Mouse (Mus musculus) left cerebral cortex, adult 2 months (tissue): Measurements from ENCODE around the gene Msantd2. TPM values are rescaled to one million over a fixed set of nuclear protein-coding genes. Genes with fewer than 3 reads are reported as not detected.
A peak's percentile ranks its signal among the peaks of the same experiment; 100 is the strongest.

ENCODE experiments used
- DNase-seq, 2 experiments: peaks; one replicate each; pipeline ENCODE4 v3.0.0; 2021 to 2022; ENCODE audit warnings: low spot score in 2 of 2, mixed read lengths in 1 of 2; ENCODE audit errors: extremely low spot score in 1 of 2
- H3K27ac ChIP-seq: fragments of 200-600 bp; 2 replicates; pipeline ENCODE4 v1.8.1; 2022
- H3K4me3 ChIP-seq: fragments of 200-600 bp; 2 replicates; pipeline ENCODE4 v1.8.1; 2022
- CTCF ChIP-seq: fragments of 200-600 bp; IDR thresholded peaks from 2 replicates; pipeline ENCODE4 v1.8.1; 2022; ENCODE audit warnings: antibody characterized with exemption, mild to moderate bottlenecking, moderate library complexity
- intact Hi-C: fragments of 180-260 bp; cut with DNase I; formaldehyde crosslinking; loops from one replicate; pipeline ENCODE4 v1.15.1; 2025
- total RNA-seq, 2 experiments: library from RNA; stranded (reverse); gene quantifications; 2 replicates each; pipeline ENCODE4 v1.2.3; 2021

Msantd2 gene
- total RNA-seq, 2 experiments from 2014 or later, result 21.4 to 26.7 TPM

- intact Hi-C loops, result no loop called here
- no peak for DNase-seq
- H3K4me3 ChIP-seq, result peak overlapping the region; percentile 42
- peak; percentile 51 for TF ChIP-seq CTCF
- peak overlapping the region; percentile 84 for H3K27ac ChIP-seq
Measured at GRCm38 (mm10) chr9:37530888-37531705, 42.0 kb downstream of the Msantd2 start.

- no peak for DNase-seq
- no peak for TF ChIP-seq CTCF
- intact Hi-C loops, result no loop called here
- Histone ChIP-seq H3K4me3 (no peak overlapping the region), H3K27ac (no peak overlapping the region)
Measured at GRCm38 (mm10) chr9:37536851-37537250, 47.7 kb downstream of the Msantd2 start.

DNA sequence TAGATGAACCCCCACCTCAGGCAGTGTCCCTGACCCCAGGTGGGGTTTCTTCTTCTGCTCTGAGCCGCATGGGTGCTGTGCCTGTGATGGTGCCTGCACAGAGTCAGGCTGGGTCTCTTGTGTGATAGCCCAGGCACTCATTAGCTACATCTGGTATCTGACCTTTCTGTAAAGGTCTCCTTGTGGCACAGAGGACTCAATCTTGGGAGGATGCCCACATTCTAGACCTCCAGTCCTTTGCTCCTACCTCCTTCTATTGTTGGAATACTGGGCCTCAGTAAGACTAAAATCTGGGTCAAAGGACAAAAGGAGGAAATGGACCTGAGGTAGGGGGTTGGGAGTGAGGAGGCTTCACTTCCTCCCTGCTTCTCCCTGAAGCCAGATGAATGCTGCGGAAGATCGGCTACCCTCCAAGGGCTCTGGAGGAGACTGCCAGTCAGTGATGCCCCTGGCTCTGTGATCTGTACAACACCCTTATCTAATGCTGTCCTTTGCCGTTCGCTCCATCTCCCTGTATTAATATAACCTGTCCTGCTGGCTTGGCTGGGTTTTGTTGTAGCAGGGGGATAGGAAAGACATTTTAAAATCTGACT lies 48.6 kb downstream of the Msantd2 start:
- H3K27ac ChIP-seq, result peak overlapping the region; percentile 78; the same call in 1 of the 2 replicates

DNA sequence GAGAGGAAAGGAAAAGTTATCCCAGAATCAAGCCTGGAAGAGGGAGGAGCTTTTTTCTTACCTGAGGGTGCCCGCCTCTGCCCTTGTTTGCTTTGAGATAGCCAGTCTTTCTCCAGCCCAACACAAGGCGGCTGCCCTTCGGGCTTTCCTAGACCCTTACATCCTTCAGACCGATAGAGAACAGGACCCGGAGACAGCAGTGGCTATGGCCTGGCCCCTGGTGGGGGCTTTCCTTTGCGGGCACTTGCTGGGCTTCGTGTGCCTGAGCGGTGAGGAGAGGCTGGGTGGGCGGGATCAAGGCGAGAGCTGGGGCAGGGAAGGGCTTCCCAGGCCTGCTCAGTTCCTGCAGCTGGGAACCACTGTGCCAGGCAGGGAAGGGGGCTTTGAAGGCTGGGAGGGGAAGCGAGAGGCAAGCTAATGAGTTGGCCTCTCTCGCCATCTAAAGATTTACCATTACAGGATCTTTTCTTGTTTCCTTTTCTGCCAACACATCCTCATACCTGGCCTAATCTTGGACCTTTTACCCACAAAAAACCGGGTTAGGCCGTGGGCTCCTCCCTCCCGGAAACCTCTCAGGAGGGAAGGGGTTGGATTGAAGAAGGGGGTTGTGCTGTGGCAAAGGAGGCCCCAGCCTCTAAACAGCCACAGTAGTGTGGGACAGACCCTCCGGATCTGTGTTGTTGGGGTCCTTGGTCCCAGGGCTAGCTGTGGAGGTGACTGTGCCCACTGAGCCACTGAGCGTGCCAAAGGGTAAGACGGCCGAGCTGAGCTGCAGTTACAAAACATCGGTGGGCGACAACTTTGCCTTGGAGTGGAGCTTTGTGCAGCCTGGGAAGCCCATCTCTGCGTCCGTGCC lies 50.3 kb downstream of the Msantd2 start, which contains the start of gene Vsig2:
TSS of gene Vsig2 (plus strand) at position 86 of the 856 bp plus-strand sequence.
- no peak for TF ChIP-seq CTCF
- peak within 1 kb of the TSS; percentile 78 for H3K27ac ChIP-seq
- intact Hi-C loops, result no loop called here
- no peak within 1 kb of the TSS for H3K4me3 ChIP-seq
- DNase-seq, result peak in 1 of 2 experiments; percentile 18

More for the DNA sequence above, 48.6 kb downstream of the Msantd2 start:
- no peak for DNase-seq
- intact Hi-C loops, result no loop called here
- no peak for TF ChIP-seq CTCF
- H3K4me3 ChIP-seq, result no peak overlapping the region

DNA sequence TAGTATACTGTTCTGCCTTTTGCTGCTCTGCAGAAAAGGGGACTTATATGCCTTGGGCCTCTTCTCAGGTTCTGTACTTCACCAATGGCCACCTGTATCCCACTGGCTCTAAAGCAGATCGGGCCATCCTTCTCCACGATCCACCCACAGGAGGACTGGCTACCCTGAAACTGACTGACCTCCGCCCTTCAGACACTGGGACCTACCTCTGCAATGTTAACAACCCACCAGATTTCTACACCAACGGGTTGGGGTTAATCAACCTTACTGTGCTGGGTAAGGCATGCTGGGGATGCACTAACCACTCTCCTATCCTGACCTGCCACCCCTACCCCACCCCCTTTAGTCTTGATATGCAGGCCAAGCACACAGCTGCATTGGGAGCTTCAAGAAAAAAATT lies 51.1 kb downstream of the Msantd2 start:
- Histone ChIP-seq H3K27ac (peak overlapping the region; percentile 78), H3K4me3 (no peak overlapping the region)
- intact Hi-C loops, result no loop called here
- DNase-seq, result no peak
- no peak for TF ChIP-seq CTCF

- peak in 1 of 2 experiments; percentile 34 for DNase-seq
- H3K27ac ChIP-seq, result peak overlapping the region; percentile 50
- no peak overlapping the region for H3K4me3 ChIP-seq
- intact Hi-C loops, result no loop called here
- TF ChIP-seq CTCF, result no peak
Measured at GRCm38 (mm10) chr9:37540701-37541575, 51.8 kb downstream of the Msantd2 start.

- no peak for DNase-seq
- H3K27ac ChIP-seq, result peak overlapping the region; percentile 57
- no peak for TF ChIP-seq CTCF
- no peak overlapping the region for H3K4me3 ChIP-seq
- intact Hi-C loops, result no loop called here
Measured at GRCm38 (mm10) chr9:37541851-37542642, 52.9 kb downstream of the Msantd2 start.

DNA sequence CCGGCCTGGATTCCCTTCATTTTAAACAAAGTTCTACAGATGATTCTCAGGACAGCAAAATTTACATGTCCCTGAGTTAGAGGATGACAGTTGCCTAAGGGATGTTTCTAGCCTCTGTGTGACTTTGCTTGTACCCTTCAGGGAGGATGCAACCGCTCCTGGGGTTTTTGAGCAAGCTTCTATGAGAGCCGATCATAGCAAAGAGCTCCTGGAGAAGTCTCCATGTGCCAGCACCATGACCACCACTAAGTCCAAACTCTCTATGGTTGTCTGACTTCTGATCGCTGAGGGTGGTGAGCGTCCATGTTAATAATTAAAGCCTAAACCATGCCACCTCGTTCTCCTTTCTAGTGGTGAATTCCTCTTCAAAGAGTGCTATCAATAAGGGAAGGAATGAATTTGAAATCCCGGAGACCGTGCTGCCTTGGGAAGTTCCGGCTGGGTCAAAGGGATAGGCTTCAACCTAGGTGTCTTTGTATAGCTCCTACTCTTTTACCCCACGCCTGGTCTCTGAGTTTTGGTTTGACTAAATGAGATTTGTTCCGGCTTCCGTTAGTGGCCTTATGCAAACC lies 54.8 kb downstream of the Msantd2 start:
- no peak for TF ChIP-seq CTCF
- intact Hi-C loops, result loop anchor here (1.0 to 2.0 kb wide), 2 partner anchors 81 to 113 kb away; no protein-coding TSS in a partner anchor

GRCm38 (mm10) chr9:37544447-37545165 lies 55.5 kb downstream of the Msantd2 start:
- peak overlapping the region; percentile 38 for H3K4me3 ChIP-seq
- peak overlapping the region; percentile 71 for H3K27ac ChIP-seq
- peak; percentile 73 to 85 for DNase-seq
- intact Hi-C loops, result loop anchor here (1.0 to 5.0 kb wide), 3 partner anchors 81 to 388 kb away; no protein-coding TSS in a partner anchor
- TF ChIP-seq CTCF, result peak; percentile 85

More for the DNA sequence above, 54.8 kb downstream of the Msantd2 start:
- peak overlapping the region; percentile 71; the same call in 1 of the 2 replicates for H3K27ac ChIP-seq
- no peak for DNase-seq
- H3K4me3 ChIP-seq, result peak overlapping the region; percentile 38; the same call in 1 of the 2 replicates
